Mouse (Mus musculus): ENCODE measurements around the gene Arrb1.

DNA sequence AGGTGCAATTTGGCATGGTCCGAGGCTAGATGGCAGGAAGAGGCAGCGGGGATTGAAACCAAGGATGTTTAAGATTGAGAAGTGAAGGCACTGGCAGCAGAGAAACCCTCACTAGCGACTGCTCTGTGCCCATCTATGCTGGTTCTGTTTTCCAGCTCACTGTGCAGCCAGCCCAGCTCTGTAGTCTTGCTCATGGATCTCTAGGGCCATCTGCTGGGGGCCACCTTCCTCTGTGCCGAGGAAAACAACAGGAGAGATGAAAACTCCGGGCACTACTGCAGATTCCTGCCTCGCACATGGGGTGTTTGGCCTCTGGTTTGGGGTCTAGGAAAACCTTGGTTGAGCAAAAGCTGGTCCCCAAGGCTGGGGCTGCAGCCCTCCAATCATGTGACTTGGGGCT lies 20.6 kb downstream of the Arrb1 start:
- TF ChIP-seq TAL1 (IDR thresholded peaks at IDR 0.05; ENCODE audit: low read length) (no peak), GATA1 (IDR thresholded peaks at IDR 0.05; ENCODE audit: low read length) (no peak)

Measured in erythroblast, embryonic 14.5 days (primary cell).